Mouse (Mus musculus) T-helper 1 cell (primary cell): ENCODE results near the gene Mfrp.

Experiments used
- in situ Hi-C: fragments of 300-600 bp; cut with MboI, MseI; formaldehyde crosslinking; loops from one replicate; pipeline ENCODE4 v1.15.1; 2025; ENCODE audit warnings: high pct_unique_total_duplicates

Gene Mfrp

GRCm38 (mm10) chr9:44101490-44101889, at the start of gene Mfrp:
Gene Mfrp (plus strand): TSS chr9:44101729.
- in situ Hi-C loops = no loop called here

GRCm38 (mm10) chr9:44052855-44053254, 48.7 kb upstream of the Mfrp start:
- in situ Hi-C loops = no loop called here

- in situ Hi-C loops = no loop called here
Observed at GRCm38 (mm10) chr9:44053936-44054335, 47.6 kb upstream of the Mfrp start.

- in situ Hi-C loops = no loop called here
Observed at GRCm38 (mm10) chr9:44058606-44059005, 42.9 kb upstream of the Mfrp start.

- in situ Hi-C loops = no loop called here
Observed at GRCm38 (mm10) chr9:44065177-44065576, 36.4 kb upstream of the Mfrp start.

- in situ Hi-C loops = no loop called here
Observed at GRCm38 (mm10) chr9:44066785-44067225, 34.7 kb upstream of the Mfrp start, which contains the start of gene Usp2. Gene Usp2 (plus strand): TSS chr9:44067021.

GRCm38 (mm10) chr9:44067241-44067959, 34.1 kb upstream of the Mfrp start:
- in situ Hi-C loops = no loop called here

GRCm38 (mm10) chr9:44067960-44068330, 33.6 kb upstream of the Mfrp start:
- in situ Hi-C loops = no loop called here

GRCm38 (mm10) chr9:44069252-44069651, 32.3 kb upstream of the Mfrp start:
- in situ Hi-C loops = no loop called here

- in situ Hi-C loops = no loop called here
Observed at GRCm38 (mm10) chr9:44070113-44070843, 31.3 kb upstream of the Mfrp start.

- in situ Hi-C loops = no loop called here
Observed at GRCm38 (mm10) chr9:44070844-44071231, 30.7 kb upstream of the Mfrp start.

- in situ Hi-C loops = no loop called here
Observed at GRCm38 (mm10) chr9:44071914-44072598, 29.5 kb upstream of the Mfrp start.

- in situ Hi-C loops = no loop called here
Observed at GRCm38 (mm10) chr9:44072599-44072915, 29.0 kb upstream of the Mfrp start.

GRCm38 (mm10) chr9:44073115-44073514, 28.4 kb upstream of the Mfrp start:
- in situ Hi-C loops = no loop called here

- in situ Hi-C loops = loop anchor here (25.0 kb wide), 3 partner anchors 337 to 1962 kb away; partner anchors contain the start of genes Nectin1 and Sorl1
Observed at GRCm38 (mm10) chr9:44074395-44075275, 26.9 kb upstream of the Mfrp start.

GRCm38 (mm10) chr9:44075276-44075995, 26.1 kb upstream of the Mfrp start:
- in situ Hi-C loops = loop anchor here (25.0 kb wide), 3 partner anchors 338 to 1963 kb away; partner anchors contain the start of genes Nectin1 and Sorl1

GRCm38 (mm10) chr9:44075996-44076763, 25.3 kb upstream of the Mfrp start:
- in situ Hi-C loops = loop anchor here (25.0 kb wide), 3 partner anchors 339 to 1964 kb away; partner anchors contain the start of genes Nectin1 and Sorl1

- in situ Hi-C loops = loop anchor here (25.0 kb wide), 3 partner anchors 339 to 1964 kb away; partner anchors contain the start of genes Nectin1 and Sorl1
Observed at GRCm38 (mm10) chr9:44076764-44077120, 24.8 kb upstream of the Mfrp start.

GRCm38 (mm10) chr9:44077266-44077910, 24.1 kb upstream of the Mfrp start:
- in situ Hi-C loops = loop anchor here (25.0 kb wide), 3 partner anchors 340 to 1965 kb away; partner anchors contain the start of genes Nectin1 and Sorl1
